ENCODE assay signal across 24 mouse cellular contexts in the genomic region with DNA sequence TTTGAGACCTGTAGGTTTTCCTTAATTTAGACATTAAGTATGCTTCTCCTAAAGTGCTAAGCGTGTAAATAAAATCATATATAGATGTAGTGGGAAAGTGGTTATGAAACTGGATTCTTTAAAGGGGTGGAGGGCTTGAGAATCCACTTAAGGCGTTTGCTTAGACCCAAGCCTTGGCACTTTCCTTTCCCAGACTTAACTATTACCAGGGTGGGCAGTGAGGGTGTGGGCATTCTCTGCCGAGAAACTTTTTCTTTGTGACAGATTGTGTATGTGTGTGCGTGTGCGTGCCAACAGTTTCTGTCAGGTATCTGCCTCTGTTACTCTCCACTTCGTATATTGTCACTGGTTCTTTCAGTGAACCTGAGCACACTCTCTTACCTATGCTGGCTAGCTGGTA.
"Had no signal": no experiment of that assay in that cellular context is flagged by ENCODE, and none has a peak within 500 bp of the region (broad histone marks: within the 10 kb centered on the region; RNA-seq: fewer than 3 reads in every experiment).

No protein-coding gene starts in this region.

- H3K4me1 ChIP-seq: kidney, embryonic 15.5 days; limb, embryonic 12.5 days; limb, embryonic 15.5 days; midbrain, embryonic 12.5 days; midbrain, embryonic 15.5 days; neural tube, embryonic 12.5 days; neural tube, embryonic 15.5 days had no signal

- H3K9me3 ChIP-seq: limb, embryonic 15.5 days; midbrain, embryonic 12.5 days had no signal

- H3K4me2 ChIP-seq: kidney, embryonic 15.5 days; limb, embryonic 12.5 days; limb, embryonic 15.5 days; liver, embryonic 11.5 days; midbrain, embryonic 12.5 days; midbrain, embryonic 15.5 days; neural tube, embryonic 12.5 days; neural tube, embryonic 15.5 days had no signal

- DNase-seq: kidney, adult 11 months; kidney, adult 8-10 months; kidney, postnatal 10 days; kidney, postnatal 36 days; left cerebral cortex, postnatal 4 days; liver, postnatal 0 days; lung, postnatal 10 days; right cerebral cortex, adult 18-20 months; right cerebral cortex, postnatal 14 days; right cerebral cortex, postnatal 4 days; thymus, adult 2 months; thymus, postnatal 14 days; thymus, postnatal 4 days had no signal

- H3K36me3 ChIP-seq: kidney, embryonic 15.5 days; limb, embryonic 12.5 days; limb, embryonic 15.5 days; midbrain, embryonic 12.5 days; midbrain, embryonic 15.5 days; neural tube, embryonic 12.5 days; neural tube, embryonic 15.5 days had no signal

- H3K9ac ChIP-seq: kidney, embryonic 15.5 days; limb, embryonic 12.5 days; limb, embryonic 15.5 days; liver, embryonic 14.5 days; liver, postnatal 0 days; midbrain, embryonic 12.5 days; midbrain, embryonic 15.5 days; neural tube, embryonic 12.5 days; neural tube, embryonic 15.5 days had no signal

- H3K27ac ChIP-seq: kidney, embryonic 15.5 days; limb, embryonic 12.5 days; limb, embryonic 15.5 days; liver, embryonic 14.5 days; macrophage; midbrain, embryonic 12.5 days; midbrain, embryonic 15.5 days; neural tube, embryonic 12.5 days; neural tube, embryonic 15.5 days; stomach, postnatal 0 days had no signal

- H3K4me3 ChIP-seq: kidney, embryonic 15.5 days; limb, embryonic 12.5 days; limb, embryonic 15.5 days; midbrain, embryonic 12.5 days; midbrain, embryonic 15.5 days; neural tube, embryonic 12.5 days; neural tube, embryonic 15.5 days had no signal

- H3K27me3 ChIP-seq: kidney, embryonic 15.5 days; limb, embryonic 12.5 days; limb, embryonic 15.5 days; midbrain, embryonic 12.5 days; midbrain, embryonic 15.5 days; neural tube, embryonic 12.5 days; neural tube, embryonic 15.5 days had no signal

- ATAC-seq: liver, postnatal 0 days; midbrain, embryonic 15.5 days had no signal
